Mouse (Mus musculus) spleen, adult 2 months (tissue): Measurements from ENCODE around the gene Ank2. TPM values are rescaled to one million over a fixed set of nuclear protein-coding genes. Genes with fewer than 3 reads are reported as not detected.

Source experiments
- DNase-seq, 2 experiments: peaks; one replicate each; pipeline versions ENCODE4 v3.0.0 to v3.0.0-alpha.2; 2012 to 2021; ENCODE audit warnings: low spot score in 2 of 2, low read depth in 1 of 2
- H3K27ac ChIP-seq: fragments of 200-500 bp; 2 replicates; pipeline ENCODE4 v1.5.1; 2012; ENCODE audit warnings: low read length, inconsistent platforms; ENCODE audit not compliant: insufficient read depth
- H3K27me3 ChIP-seq: fragments of 200-500 bp; 2 replicates; pipeline ENCODE4 v1.6.1; 2012; ENCODE audit warnings: mild to moderate bottlenecking, moderate library complexity, low read length, inconsistent platforms; ENCODE audit not compliant: control insufficient read depth, insufficient read depth
- H3K36me3 ChIP-seq: fragments of 200-500 bp; 2 replicates; pipeline ENCODE4 v1.6.1; 2012; ENCODE audit warnings: mild to moderate bottlenecking, low read length, inconsistent platforms; ENCODE audit not compliant: control insufficient read depth, insufficient read depth
- H3K4me1 ChIP-seq: fragments of 200-500 bp; 2 replicates; pipeline ENCODE4 v1.6.1; 2011; ENCODE audit warnings: inconsistent platforms; ENCODE audit not compliant: control insufficient read depth, insufficient read depth, insufficient read length
- H3K4me3 ChIP-seq: fragments of 200-500 bp; 2 replicates; pipeline ENCODE4 v1.5.1; 2011; ENCODE audit warnings: mild to moderate bottlenecking, inconsistent platforms; ENCODE audit not compliant: insufficient read depth, insufficient read length; ENCODE audit errors: extremely low read depth
- CTCF ChIP-seq: fragments of 200-500 bp; IDR thresholded peaks from 2 replicates; pipeline ENCODE4 v1.5.1; 2011; ENCODE audit warnings: mild to moderate bottlenecking, inconsistent platforms; ENCODE audit not compliant: insufficient read depth, insufficient read length, insufficient replicate concordance; ENCODE audit errors: extremely low read depth
- POLR2A ChIP-seq: fragments of 200-500 bp; IDR thresholded peaks from 2 replicates; pipeline ENCODE4 v1.6.1; 2011; ENCODE audit warnings: low read depth, low read length, inconsistent platforms
- WGBS: fragments of 180-500 bp; shearing (Covaris S2); methylation state at CpG from one replicate; pipeline ENCODE4 v1.1.7; 2018; 5-methylcytosine and 5-hydroxymethylcytosine counted together
- polyA plus RNA-seq: library from polyadenylated mRNA; depleted of rRNA; stranded (reverse); fragments of >200 nt; gene quantifications from 2 replicates; pipeline ENCODE4 v1.2.3, GENCODE M21; 2012

Gene Ank2
- polyA plus RNA-seq, 1 experiment: 2.1 TPM

DNA sequence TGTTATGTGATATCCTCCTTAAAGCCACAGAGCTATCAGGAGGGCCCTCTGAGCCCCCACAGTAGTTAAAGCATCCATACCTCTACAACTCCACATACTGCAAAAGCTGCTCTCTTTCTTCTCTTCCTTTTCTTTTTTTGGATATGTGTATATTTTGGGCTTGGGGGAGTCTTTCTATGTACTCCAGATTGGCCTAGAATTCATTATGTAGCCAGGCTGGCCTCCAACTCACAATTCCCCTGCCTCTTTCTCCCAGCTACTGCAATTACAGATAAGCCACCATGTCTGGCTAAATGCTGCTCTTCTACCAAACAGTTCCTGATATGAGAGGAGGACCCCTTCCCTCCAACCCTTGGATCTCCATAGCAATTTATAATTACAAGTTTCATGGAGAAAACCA lies 250.5 kb downstream of the Ank2 start:
- Histone ChIP-seq H3K4me3 (no peak overlapping the region), H3K36me3 (no peaks in the 10 kb centered on the region), H3K27ac (no peak overlapping the region), H3K4me1 (no peaks in the 10 kb centered on the region), H3K27me3 (no peaks in the 10 kb centered on the region)
- TF ChIP-seq CTCF (no peak), POLR2A (no peak)
- DNase-seq: no peak

DNA sequence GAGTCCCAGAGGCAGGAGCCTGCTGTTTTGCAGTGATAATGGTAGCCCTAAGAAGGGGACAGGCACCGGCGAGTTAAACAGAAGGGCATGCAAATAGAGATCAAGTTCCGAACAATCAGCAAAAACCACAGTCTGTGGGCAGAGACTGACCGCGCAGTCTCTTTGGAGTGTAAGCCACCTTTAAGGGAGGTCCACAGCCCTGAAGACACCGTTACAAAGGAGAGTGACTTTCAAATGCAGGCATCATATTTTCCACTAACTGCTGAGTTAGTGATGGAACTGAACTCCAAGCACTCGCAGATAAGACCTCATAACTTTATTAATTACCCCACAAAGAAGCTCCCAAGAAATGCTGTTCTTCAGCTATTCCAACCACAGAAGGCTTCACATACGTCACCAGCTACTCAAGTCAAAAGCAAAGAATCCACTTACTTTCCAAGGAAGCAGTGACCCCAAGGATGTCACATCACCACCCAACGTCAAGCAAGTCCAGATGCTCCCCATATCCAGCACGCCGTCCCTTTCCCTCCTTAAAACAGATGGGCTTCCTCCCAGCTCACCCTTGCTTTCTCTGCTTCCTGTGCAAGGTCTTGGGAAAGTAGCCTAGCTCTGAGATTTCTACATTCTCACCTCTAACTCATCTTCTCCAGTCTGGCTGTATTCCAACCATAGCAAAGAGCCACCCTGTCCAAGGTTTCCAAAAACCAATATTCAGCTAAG lies 252.0 kb downstream of the Ank2 start:
- Histone ChIP-seq H3K27ac (no peak overlapping the region), H3K4me3 (no peak overlapping the region), H3K4me1 (no peaks in the 10 kb centered on the region), H3K27me3 (no peaks in the 10 kb centered on the region), H3K36me3 (no peaks in the 10 kb centered on the region)
- DNase-seq: no peak
- 78% methylated on average over 11 of the region's 11 CpGs for WGBS
- TF ChIP-seq POLR2A: no peak
- TF ChIP-seq CTCF: no peak

DNA sequence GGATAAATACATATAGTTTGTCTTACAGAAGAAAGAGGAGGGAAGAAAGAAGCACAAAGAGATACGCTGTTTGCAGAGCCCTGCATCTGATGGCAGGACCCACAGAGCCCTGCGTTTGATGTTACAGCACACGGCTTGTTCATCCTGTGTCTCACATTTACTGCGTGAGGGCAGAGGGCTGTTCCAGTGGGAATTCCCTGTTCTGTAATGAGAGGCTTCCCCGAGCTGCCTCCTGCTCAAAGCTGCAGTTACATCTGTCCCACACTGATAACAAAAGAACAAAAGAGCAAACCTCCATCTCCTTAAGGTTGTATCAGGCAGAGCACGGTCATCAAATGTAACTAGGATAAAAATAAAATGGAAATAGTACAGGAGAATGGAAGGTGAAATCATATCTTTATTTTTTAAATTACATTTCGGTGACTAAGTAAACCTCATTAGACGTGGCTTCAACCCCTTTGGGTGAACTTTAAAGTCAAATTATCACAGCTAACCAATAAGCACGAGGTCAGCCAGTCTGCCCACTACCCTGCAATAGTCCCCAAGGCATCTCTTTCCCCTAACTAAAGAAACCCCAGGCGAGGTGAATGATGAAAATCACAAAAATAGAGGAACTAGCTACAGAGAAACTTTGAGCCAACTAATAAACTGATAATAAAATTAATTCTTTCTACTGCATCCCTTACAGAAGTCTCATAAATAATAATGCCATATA lies 255.1 kb downstream of the Ank2 start:
- 64% methylated on average over 10 of the region's 10 CpGs for WGBS

DNA sequence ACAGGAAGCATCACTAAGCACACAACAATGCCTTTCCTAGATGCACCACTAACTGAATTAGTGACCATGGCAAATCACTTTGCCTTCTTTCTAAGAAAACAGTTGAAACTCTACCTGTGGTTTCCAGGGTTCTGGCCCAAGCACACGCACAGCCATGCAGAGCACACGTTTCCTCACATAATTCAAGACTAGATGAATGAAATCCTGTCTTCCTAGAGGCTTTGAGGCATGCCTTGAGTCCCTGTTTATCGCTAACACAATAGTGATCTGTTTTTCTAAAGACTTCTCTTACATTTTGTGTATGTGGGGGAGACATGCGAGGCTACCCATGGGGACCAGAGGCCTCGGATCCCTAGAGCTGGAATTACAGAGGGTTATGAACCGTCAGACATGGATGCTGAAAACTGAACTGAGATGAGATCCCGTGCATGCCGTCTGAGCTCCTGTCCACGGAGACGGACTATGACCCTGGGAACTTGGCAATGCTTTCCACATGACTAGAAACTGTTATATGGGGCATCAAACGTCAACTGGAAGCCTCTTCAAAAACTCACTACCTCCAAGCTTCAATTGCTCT lies 256.8 kb downstream of the Ank2 start:
- no peak overlapping the region for H3K4me3 ChIP-seq
- no peaks in the 10 kb centered on the region for H3K4me1 ChIP-seq
- no peaks in the 10 kb centered on the region for H3K27me3 ChIP-seq
- DNase-seq: no peak
- TF ChIP-seq CTCF (no peak), POLR2A (no peak)
- no peak overlapping the region for H3K27ac ChIP-seq
- 87% methylated on average over 11 of the region's 11 CpGs for WGBS
- H3K36me3 ChIP-seq: no peaks in the 10 kb centered on the region

More for the DNA sequence above, 255.1 kb downstream of the Ank2 start:
- no peaks in the 10 kb centered on the region for H3K4me1 ChIP-seq
- no peak overlapping the region for H3K27ac ChIP-seq
- no peaks in the 10 kb centered on the region for H3K27me3 ChIP-seq
- no peak overlapping the region for H3K4me3 ChIP-seq
- H3K36me3 ChIP-seq: no peaks in the 10 kb centered on the region
- no peak for DNase-seq
- TF ChIP-seq POLR2A (no peak), CTCF (no peak)

DNA sequence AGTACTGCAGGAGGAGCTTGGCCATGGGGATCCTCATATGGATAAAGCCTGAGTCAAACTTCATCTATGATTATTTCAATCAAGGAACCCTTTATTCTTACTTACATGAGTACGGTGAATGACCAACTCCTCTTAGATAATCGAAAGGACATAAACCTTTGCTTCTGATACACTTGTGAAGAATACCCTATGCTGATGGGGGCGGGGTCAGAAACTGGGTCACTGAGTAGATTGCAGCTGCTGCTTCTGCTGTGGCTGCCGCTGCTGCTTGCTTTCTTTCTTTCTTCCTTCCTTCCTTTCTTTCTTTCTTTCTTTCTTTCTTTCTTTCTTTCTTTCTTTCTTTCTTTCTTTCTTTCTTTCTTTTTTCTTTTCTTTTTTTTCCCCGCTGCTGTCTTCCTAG lies 263.9 kb downstream of the Ank2 start:
- Histone ChIP-seq H3K27me3 (no peaks in the 10 kb centered on the region), H3K4me3 (no peak overlapping the region), H3K36me3 (no peaks in the 10 kb centered on the region), H3K4me1 (no peaks in the 10 kb centered on the region), H3K27ac (no peak overlapping the region)
- TF ChIP-seq POLR2A (no peak), CTCF (no peak)
- no peak for DNase-seq
- WGBS: 87% methylated on average over 5 of the region's 5 CpGs

DNA sequence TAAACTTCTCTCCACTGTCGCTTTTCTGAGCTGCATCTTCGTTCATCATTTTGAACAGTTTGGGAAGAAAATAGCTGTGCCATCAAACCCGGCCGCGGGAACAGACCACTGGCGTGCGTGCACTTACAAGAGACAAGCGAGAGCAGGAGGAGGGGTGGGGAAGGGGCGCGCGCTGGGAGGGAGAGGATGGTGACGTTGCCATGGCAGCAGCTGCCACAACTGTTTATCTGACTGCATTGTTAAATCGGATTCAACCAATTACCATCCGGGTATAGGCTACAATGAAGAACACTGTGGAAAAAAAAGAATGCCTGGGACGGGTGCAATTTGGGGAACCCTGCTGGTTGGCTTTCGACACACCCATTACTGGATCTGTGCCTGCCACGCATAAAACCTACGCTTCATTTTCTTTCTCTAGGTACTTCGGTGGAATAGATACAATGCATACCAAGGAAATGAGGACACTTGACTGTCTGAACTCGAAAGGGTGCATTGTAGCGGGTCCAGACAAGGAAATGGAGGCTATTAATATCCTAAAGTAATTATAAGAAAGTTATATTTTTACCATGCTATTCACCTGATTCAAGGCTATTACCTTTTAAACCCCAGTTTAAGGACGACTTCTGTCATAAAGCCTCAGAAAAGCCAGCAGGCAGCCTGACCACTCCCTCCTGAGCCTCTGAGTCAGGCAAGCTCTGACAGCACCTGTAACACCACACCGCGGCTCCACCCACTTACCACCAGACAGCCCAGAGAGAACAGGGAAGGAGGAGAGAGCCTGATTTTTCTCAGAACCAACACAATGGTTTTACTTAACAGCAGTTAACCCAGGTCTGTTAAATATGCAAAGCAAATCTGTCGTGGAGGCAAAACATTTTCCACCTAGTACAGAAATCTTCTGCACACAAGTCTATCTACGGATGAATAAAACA lies 273.1 kb downstream of the Ank2 start:
- DNase-seq: no peak
- WGBS: 6% methylated on average over 26 of the region's 26 CpGs
- Histone ChIP-seq H3K27me3 (no peaks in the 10 kb centered on the region), H3K36me3 (no peaks in the 10 kb centered on the region), H3K27ac (no peak overlapping the region), H3K4me1 (no peaks in the 10 kb centered on the region), H3K4me3 (no peak overlapping the region; the same call in 1 of the 2 replicates)
- TF ChIP-seq CTCF: no peak
- no peak for TF ChIP-seq POLR2A
